Mouse (Mus musculus) limb, embryonic 14.5 days (tissue): ENCODE measurements around the gene Clba1. TPM values are rescaled to one million over a fixed set of nuclear protein-coding genes. Genes with fewer than 3 reads are reported as not detected.

Experiments
- ATAC-seq: fragments of 200-750 bp; cut with Nextera tagmentation; 2 replicates; pipeline ENCODE4 v1.8.0; 2017; ENCODE audit warnings: low read depth, moderate number of reproducible peaks, moderate TSS enrichment; ENCODE audit not compliant: low FRiP score
- DNase-seq: peaks from one replicate; pipeline ENCODE4 v3.0.0-alpha.2; 2015; ENCODE audit warnings: low spot score
- H3K27ac ChIP-seq: fragments of 300-500 bp; sonication (generic); replicated peaks from 2 replicates; pipeline ENCODE4 v1.5.1; 2014; ENCODE audit warnings: low read depth, mild to moderate bottlenecking, low read length, moderate library complexity, mixed read lengths
- H3K27me3 ChIP-seq: fragments of 300-500 bp; sonication (generic); 2 replicates; pipeline ENCODE4 v1.6.1; 2014; ENCODE audit warnings: low read length, mixed read lengths; ENCODE audit not compliant: control insufficient read depth, insufficient read depth
- H3K36me3 ChIP-seq: fragments of 300-500 bp; sonication (generic); 2 replicates; pipeline ENCODE4 v1.6.1; 2014; ENCODE audit warnings: mild to moderate bottlenecking, low read length, moderate library complexity, mixed read lengths; ENCODE audit not compliant: control insufficient read depth, insufficient read depth
- H3K4me1 ChIP-seq: fragments of 300-500 bp; sonication (generic); 2 replicates; pipeline ENCODE4 v1.6.1; 2014; ENCODE audit warnings: antibody characterized with exemption, low read length, mixed read lengths; ENCODE audit not compliant: control insufficient read depth, insufficient read depth
- H3K4me2 ChIP-seq: fragments of 300-500 bp; sonication (generic); replicated peaks from 2 replicates; pipeline ENCODE4 v1.6.1; 2014; ENCODE audit warnings: low read depth, mild to moderate bottlenecking, low read length, moderate library complexity; ENCODE audit not compliant: severe bottlenecking
- H3K4me3 ChIP-seq: fragments of 300-500 bp; sonication (generic); replicated peaks from 2 replicates; pipeline ENCODE4 v1.5.1; 2014; ENCODE audit warnings: low read length
- H3K9ac ChIP-seq: fragments of 300-500 bp; sonication (generic); 2 replicates; pipeline ENCODE4 v1.6.1; 2014; ENCODE audit warnings: mild to moderate bottlenecking, low read depth, low read length, moderate library complexity; ENCODE audit not compliant: severe bottlenecking
- H3K9me3 ChIP-seq: fragments of 300-500 bp; sonication (generic); 2 replicates; pipeline ENCODE4 v1.6.1; 2016; ENCODE audit warnings: low read length; ENCODE audit not compliant: control insufficient read depth
- POLR2A ChIP-seq: fragments of 200-500 bp; IDR thresholded peaks from 2 replicates; pipeline ENCODE4 v1.8.0; 2012; ENCODE audit warnings: inconsistent platforms, mild to moderate bottlenecking, moderate library complexity, borderline replicate concordance; ENCODE audit not compliant: insufficient read depth, insufficient read length; ENCODE audit errors: extremely low read depth
- WGBS: fragments of 180-500 bp; shearing (Covaris S2); extraction: QIAGEN DNeasy Blood & Tissue Kit; methylation state at CpG from one replicate; pipeline ENCODE4 v1.1.7; 2014; 5-methylcytosine and 5-hydroxymethylcytosine counted together
- polyA plus RNA-seq, 2 experiments: library from polyadenylated mRNA; depleted of rRNA in 1 of 2; stranded (reverse) in 1 of 2; unstranded in 1 of 2; fragments of >200 nt; fragmentation: Nextera tagmentation in 1 of 2; extraction: Ambion mirVana in 1 of 2; gene quantifications; 2 replicates each; pipeline versions ENCODE4 v1.2.1 to v1.2.3; 2012 to 2014

Gene Clba1
- polyA plus RNA-seq, 2 experiments: 3.7 to 5.7 TPM

DNA sequence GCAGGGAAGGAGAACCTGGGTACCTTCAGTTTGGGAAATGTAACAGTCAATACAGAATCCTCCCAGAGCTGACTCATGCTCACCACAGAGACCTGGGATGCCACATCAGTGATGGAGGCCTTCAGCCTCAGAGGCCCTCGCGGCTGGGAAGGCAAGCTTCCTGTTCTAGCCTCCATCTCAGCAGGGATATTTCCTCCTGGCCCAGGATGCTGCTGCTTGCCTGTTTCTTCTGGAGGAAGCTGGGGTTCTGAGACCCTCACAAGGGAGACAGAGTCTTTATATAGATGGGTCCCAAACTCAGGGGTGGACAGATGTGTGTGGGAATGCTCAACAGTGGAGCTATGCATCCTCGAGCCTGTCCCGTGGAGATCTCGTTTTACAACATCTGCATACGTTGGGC lies 34.7 kb upstream of the Clba1 start:
- Histone ChIP-seq H3K27me3 (no peaks in the 10 kb centered on the region), H3K36me3 (no peaks in the 10 kb centered on the region), H3K27ac (no peak overlapping the region), H3K4me3 (no peak overlapping the region), H3K4me1 (no peaks in the 10 kb centered on the region; the same call in 1 of the 2 replicates), H3K9me3 (peaks cover 3% of the 10 kb centered on the region; the same call in 1 of the 2 replicates), H3K4me2 (no peak overlapping the region), H3K9ac (0 out of 2 replicates have a peak overlapping the region, but pooled peaks have one; percentile 12)
- ATAC-seq (no peak), DNase-seq (no peak)
- 82% methylated on average over 6 of the region's 6 CpGs for WGBS
- no peak for TF ChIP-seq POLR2A

DNA sequence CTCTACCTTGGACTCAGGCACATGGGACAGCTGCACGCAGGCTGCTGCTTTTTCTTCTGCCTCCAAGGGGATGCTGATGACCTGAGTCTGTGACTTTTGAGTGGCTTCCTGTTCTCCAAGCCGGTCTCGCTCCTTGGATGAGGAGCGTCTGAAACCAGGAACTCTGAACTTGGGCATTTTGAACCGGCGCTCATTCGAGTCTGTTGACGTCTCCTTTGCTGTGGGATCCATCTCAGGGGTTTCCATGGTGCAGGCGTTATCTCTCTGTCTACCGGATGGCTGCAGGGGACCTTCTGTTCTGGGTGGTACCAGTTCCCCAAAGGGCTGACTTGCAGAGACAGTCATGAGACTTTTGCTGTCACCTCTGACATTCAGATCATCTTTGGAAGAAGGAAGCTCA lies 34.3 kb upstream of the Clba1 start:
- H3K4me2 ChIP-seq: no peak overlapping the region
- ATAC-seq (no peak), DNase-seq (no peak)
- no peaks in the 10 kb centered on the region; the same call in 1 of the 2 replicates for H3K4me1 ChIP-seq
- H3K9ac ChIP-seq: no peak overlapping the region
- no peak overlapping the region for H3K27ac ChIP-seq
- H3K4me3 ChIP-seq: no peak overlapping the region
- no peaks in the 10 kb centered on the region for H3K36me3 ChIP-seq
- peaks cover 3% of the 10 kb centered on the region; the same call in 1 of the 2 replicates for H3K9me3 ChIP-seq
- TF ChIP-seq POLR2A: no peak
- H3K27me3 ChIP-seq: no peaks in the 10 kb centered on the region
- WGBS: 89% methylated on average over 10 of the region's 10 CpGs

DNA sequence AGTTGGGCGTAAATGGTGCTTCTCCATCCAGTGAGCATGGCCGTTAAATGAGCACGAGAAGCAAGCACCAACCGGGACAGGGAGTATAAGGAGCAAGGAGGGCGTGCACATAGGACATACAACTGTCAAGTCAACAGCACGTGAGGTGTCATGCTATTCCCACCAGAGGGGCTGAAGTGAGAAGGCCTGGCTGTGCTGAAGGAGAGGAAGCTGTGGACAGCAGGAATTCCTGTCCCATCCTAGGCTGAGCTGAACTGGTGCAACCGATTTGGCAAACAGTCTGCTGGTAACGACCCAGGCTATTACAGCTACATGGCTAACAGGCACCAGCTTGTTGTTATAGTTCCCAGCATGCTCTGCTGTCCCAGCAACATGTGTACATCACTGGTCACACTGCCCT lies 17.7 kb upstream of the Clba1 start:
- Histone ChIP-seq H3K9ac (no peak overlapping the region), H3K4me2 (no peak overlapping the region), H3K9me3 (no peaks in the 10 kb centered on the region), H3K36me3 (no peaks in the 10 kb centered on the region), H3K4me3 (no peak overlapping the region), H3K27ac (no peak overlapping the region), H3K27me3 (no peaks in the 10 kb centered on the region), H3K4me1 (peaks cover 11% of the 10 kb centered on the region)
- no peak for TF ChIP-seq POLR2A
- 43% methylated on average over 8 of the region's 8 CpGs for WGBS
- DNase-seq (no peak), ATAC-seq (no peak)

DNA sequence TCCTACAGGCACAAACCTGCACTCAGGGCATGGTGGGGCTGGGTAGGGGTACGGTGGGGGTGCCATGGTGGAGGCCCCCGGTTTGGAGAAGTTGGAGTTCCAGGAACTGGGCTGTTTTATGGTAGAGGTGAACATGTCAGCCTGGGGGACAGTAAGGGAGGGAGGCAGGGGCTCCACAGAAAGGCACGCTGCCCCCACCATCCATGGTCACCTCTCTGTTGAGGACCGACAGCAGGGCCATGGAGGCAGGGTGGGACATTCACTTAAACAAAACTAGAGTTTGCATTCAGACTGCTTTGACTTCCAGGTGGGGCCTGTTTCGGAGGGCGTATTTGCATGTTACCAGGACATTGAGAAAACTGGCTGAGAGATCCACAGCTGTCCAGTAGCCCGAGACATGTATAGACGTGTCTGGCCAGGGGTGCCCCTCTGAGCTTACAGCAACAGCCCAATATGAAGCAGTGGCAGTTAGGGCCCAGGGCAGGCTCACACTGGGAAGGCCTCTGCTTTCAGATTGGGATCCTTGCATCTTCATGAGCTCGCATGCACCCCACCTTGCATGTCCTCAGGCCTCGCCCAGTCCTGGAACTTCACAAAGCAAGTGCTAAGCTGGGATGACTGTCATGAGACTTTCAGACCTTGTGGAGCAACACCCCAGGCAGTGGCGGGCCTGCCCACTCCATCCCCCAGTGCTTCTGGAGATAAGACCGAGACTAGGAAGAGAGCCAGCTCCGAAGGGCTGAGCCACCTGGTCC lies 15.0 kb upstream of the Clba1 start:
- no peak overlapping the region for H3K27ac ChIP-seq
- ATAC-seq (no peak), DNase-seq (peak; percentile 28)
- 61% methylated on average over 13 of the region's 13 CpGs for WGBS
- no peaks in the 10 kb centered on the region for H3K9me3 ChIP-seq
- no peak overlapping the region for H3K4me2 ChIP-seq
- H3K36me3 ChIP-seq: no peaks in the 10 kb centered on the region
- TF ChIP-seq POLR2A: no peak
- H3K4me3 ChIP-seq: no peak overlapping the region
- H3K4me1 ChIP-seq: peaks cover 28% of the 10 kb centered on the region
- no peaks in the 10 kb centered on the region for H3K27me3 ChIP-seq
- H3K9ac ChIP-seq: peak overlapping the region; percentile 3; the same call in 1 of the 2 replicates

DNA sequence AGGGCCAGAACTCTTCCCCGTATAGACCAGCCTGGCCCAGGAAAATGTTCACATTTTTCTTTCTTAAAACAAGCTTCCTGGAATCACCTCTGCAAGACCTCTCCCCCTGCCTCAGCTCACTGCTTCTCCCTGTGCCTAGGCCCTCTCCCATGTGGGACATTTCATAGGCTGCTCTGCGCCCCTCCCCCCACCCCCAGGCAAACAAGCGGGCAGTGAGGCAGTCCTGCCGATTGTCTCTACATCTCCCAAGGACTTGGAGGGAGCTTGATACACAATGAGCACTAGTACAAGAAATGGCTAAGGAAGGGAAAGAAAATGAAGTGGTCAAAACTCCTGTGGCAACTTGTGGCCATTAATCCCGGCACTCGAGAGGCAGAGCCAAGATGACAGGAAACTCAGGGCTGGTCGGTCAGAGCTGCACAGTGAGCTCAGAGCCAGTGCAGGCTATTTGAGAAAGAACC lies 14.4 kb upstream of the Clba1 start:
- H3K4me3 ChIP-seq: no peak overlapping the region
- peak overlapping the region; percentile 3; the same call in 1 of the 2 replicates for H3K9ac ChIP-seq

More for the DNA sequence above, 14.4 kb upstream of the Clba1 start:
- Histone ChIP-seq H3K27ac (no peak overlapping the region), H3K27me3 (no peaks in the 10 kb centered on the region), H3K36me3 (no peaks in the 10 kb centered on the region), H3K9me3 (no peaks in the 10 kb centered on the region), H3K4me2 (no peak overlapping the region), H3K4me1 (peaks cover 29% of the 10 kb centered on the region)
- TF ChIP-seq POLR2A: no peak
- WGBS: 21% methylated on average over 7 of the region's 7 CpGs
- DNase-seq (no peak), ATAC-seq (no peak)
